Mouse (Mus musculus) embryonic facial prominence, embryonic 10.5 days (tissue): ENCODE data around the gene Ctnnb1. TPM values are rescaled to one million over a fixed set of nuclear protein-coding genes. Genes with fewer than 3 reads are reported as not detected.

Source experiments
- DNase-seq: peaks from one replicate; pipeline ENCODE4 v3.0.0-alpha.2; 2017; ENCODE audit warnings: low spot score
- H3K27ac ChIP-seq: fragments of 300-500 bp; sonication (generic); replicated peaks from 2 replicates; pipeline ENCODE4 v1.5.1; 2016; ENCODE audit warnings: mild to moderate bottlenecking
- H3K27me3 ChIP-seq: fragments of 300-500 bp; sonication (generic); replicated peaks from 2 replicates; pipeline ENCODE4 v1.6.1; 2016; ENCODE audit warnings: low read depth, mild to moderate bottlenecking; ENCODE audit not compliant: poor library complexity, severe bottlenecking
- H3K36me3 ChIP-seq: fragments of 300-500 bp; sonication (generic); replicated peaks from 2 replicates; pipeline ENCODE4 v1.6.1; 2016; ENCODE audit warnings: mild to moderate bottlenecking, moderate library complexity
- H3K4me1 ChIP-seq: fragments of 300-500 bp; sonication (generic); 2 replicates; pipeline ENCODE4 v1.6.1; 2016
- H3K4me3 ChIP-seq: fragments of 300-500 bp; sonication (generic); 2 replicates; pipeline ENCODE4 v1.5.1; 2016; ENCODE audit warnings: mild to moderate bottlenecking, moderate library complexity
- H3K9me3 ChIP-seq: fragments of 300-500 bp; sonication (generic); 2 replicates; pipeline ENCODE4 v1.6.1; 2016; ENCODE audit warnings: mild to moderate bottlenecking
- whole genome bisulfite sequencing: fragments of 180-500 bp; shearing (Covaris S2); methylation state at CpG from one replicate; pipeline ENCODE4 v1.1.7; 2016; 5-methylcytosine and 5-hydroxymethylcytosine counted together
- microRNA-seq: library from miRNA; unstranded; fragments of <30 nt; microRNA quantifications from one replicate; pipeline ENCODE4, GENCODE M21; 2017
- polyA plus RNA-seq: library from polyadenylated mRNA; unstranded; fragments of >200 nt; fragmentation: Nextera tagmentation; extraction: Ambion mirVana; gene quantifications from 2 replicates; pipeline ENCODE4 v1.2.1, GENCODE M21; 2016

Ctnnb1 gene
- polyA plus RNA-seq, 1 experiment from 2014 or later = 637 TPM

GRCm38 (mm10) chr9:120993004-120993403, 64.0 kb downstream of the Ctnnb1 start:
- no peaks in the 10 kb centered on the region for H3K27me3 ChIP-seq
- H3K9me3 ChIP-seq = no peaks in the 10 kb centered on the region
- 53% methylated on average over 10 of the region's 10 CpGs for WGBS
- peaks cover 56% of the 10 kb centered on the region for H3K4me1 ChIP-seq
- no peak overlapping the region for H3K27ac ChIP-seq
- H3K4me3 ChIP-seq = no peak overlapping the region
- H3K36me3 ChIP-seq = no peaks in the 10 kb centered on the region; the same call in 1 of the 2 replicates
- no peak for DNase-seq

GRCm38 (mm10) chr9:120994223-120995155, 65.5 kb downstream of the Ctnnb1 start:
- no peak for DNase-seq
- peaks cover 60% of the 10 kb centered on the region for H3K4me1 ChIP-seq
- H3K9me3 ChIP-seq = no peaks in the 10 kb centered on the region
- no peaks in the 10 kb centered on the region for H3K27me3 ChIP-seq
- 0 out of 2 replicates have a peak overlapping the region, but pooled peaks have one; percentile 30 for H3K27ac ChIP-seq
- H3K4me3 ChIP-seq = no peak overlapping the region
- no peaks in the 10 kb centered on the region; the same call in 1 of the 2 replicates for H3K36me3 ChIP-seq
- 69% methylated on average over 15 of the region's 15 CpGs for WGBS

- Histone ChIP-seq H3K9me3 (no peaks in the 10 kb centered on the region), H3K27me3 (no peaks in the 10 kb centered on the region), H3K27ac (no peak overlapping the region), H3K36me3 (no peaks in the 10 kb centered on the region), H3K4me1 (peaks cover 48% of the 10 kb centered on the region), H3K4me3 (no peak overlapping the region)
- 73% methylated on average over 11 of the region's 11 CpGs for WGBS
- DNase-seq = no peak
Measured at GRCm38 (mm10) chr9:120998696-120999095, 69.7 kb downstream of the Ctnnb1 start.

- Histone ChIP-seq H3K4me1 (peaks cover 30% of the 10 kb centered on the region), H3K27ac (0 out of 2 replicates have a peak overlapping the region, but pooled peaks have one; percentile 65), H3K27me3 (no peaks in the 10 kb centered on the region), H3K36me3 (no peaks in the 10 kb centered on the region), H3K9me3 (no peaks in the 10 kb centered on the region), H3K4me3 (no peak overlapping the region)
- DNase-seq = no peak
- 77% methylated on average over 7 of the region's 7 CpGs for WGBS
Measured at GRCm38 (mm10) chr9:121000641-121001320, 71.8 kb downstream of the Ctnnb1 start.

- H3K27ac ChIP-seq = no peak overlapping the region
- no peak overlapping the region for H3K4me3 ChIP-seq
- H3K27me3 ChIP-seq = no peaks in the 10 kb centered on the region
- no peaks in the 10 kb centered on the region for H3K36me3 ChIP-seq
- peaks cover 30% of the 10 kb centered on the region for H3K4me1 ChIP-seq
- no peak for DNase-seq
- WGBS = 70% methylated on average over 15 of the region's 15 CpGs
- H3K9me3 ChIP-seq = no peaks in the 10 kb centered on the region
Measured at GRCm38 (mm10) chr9:121001681-121002540, 72.9 kb downstream of the Ctnnb1 start.

- H3K27ac ChIP-seq = no peak overlapping the region
- no peak overlapping the region for H3K4me3 ChIP-seq
- H3K4me1 ChIP-seq = peaks cover 24% of the 10 kb centered on the region
- no peak for DNase-seq
- WGBS = 83% methylated on average over 7 of the region's 7 CpGs
- H3K9me3 ChIP-seq = no peaks in the 10 kb centered on the region
- no peaks in the 10 kb centered on the region for H3K36me3 ChIP-seq
- H3K27me3 ChIP-seq = no peaks in the 10 kb centered on the region
Measured at GRCm38 (mm10) chr9:121005961-121006360, 76.9 kb downstream of the Ctnnb1 start.

Small RNA genes within 50 kb of the gene (microRNA-seq; reads per million reads assigned to microRNA genes)
- not detected for gene Mir7090
